Mouse (Mus musculus) cerebellum, adult 2 months (tissue): Measurements from ENCODE around the gene Il9r.

ENCODE experiments used
- CTCF ChIP-seq: fragments of 200-500 bp; IDR thresholded peaks from 2 replicates; pipeline ENCODE4 v1.5.1; 2011; ENCODE audit warnings: low read depth, mild to moderate bottlenecking, control low read depth, low read length, moderate library complexity, borderline replicate concordance; ENCODE audit not compliant: insufficient read depth
- POLR2A ChIP-seq: fragments of 200-500 bp; IDR thresholded peaks from 2 replicates; pipeline ENCODE4 v1.6.1; 2011; ENCODE audit warnings: low read length, control low read depth, borderline replicate concordance; ENCODE audit not compliant: insufficient read depth

DNA sequence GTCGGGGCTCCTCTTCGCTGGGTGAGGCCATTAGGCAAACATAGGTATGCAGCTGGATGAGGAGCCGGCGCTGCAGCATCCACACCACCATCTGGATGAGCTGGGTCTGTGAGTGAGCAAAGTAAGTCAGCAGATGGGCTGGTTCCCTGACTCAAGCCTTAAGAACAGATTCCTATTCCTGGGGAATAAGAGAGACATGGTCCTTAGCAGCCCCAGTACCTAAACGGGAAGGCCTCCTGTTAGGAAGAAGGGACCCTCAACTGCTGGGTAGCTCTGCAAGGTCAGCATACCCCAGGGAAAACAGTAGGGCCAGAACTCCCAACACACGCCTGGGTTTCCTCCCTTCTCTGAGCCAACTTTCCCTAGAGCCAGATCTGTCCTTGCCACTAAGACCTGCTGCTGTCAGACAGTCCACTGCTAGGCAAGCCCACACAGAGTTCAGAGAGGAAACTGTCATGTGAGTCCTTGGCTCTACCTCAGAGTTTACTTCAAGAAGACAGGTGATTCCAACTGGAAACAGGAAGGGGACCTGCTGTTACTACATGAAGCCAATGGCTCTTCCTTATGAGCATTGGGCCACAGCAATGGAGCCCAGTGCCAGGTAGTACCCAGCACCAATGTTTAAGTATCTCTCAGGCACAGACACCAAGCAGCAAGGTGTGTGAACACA, 34.9 kb upstream of the Il9r start:
- TF ChIP-seq CTCF (no peak), POLR2A (no peak)
